Mouse (Mus musculus): ENCODE data around the gene Styx.
"Not testable (repeated sequence)": the region's sequence is repeated elsewhere in the genome, so short reads cannot be mapped to it uniquely, and the experiment has no call there.

Styx gene

GRCm38 (mm10) chr14:45441291-45441690, 90.4 kb downstream of the Styx start:
- no peak for DNase-seq

GRCm38 (mm10) chr14:45442781-45443560, 92.1 kb downstream of the Styx start:
- DNase-seq, result no peak

- DNase-seq, result no peak
These were observed 94.0 kb downstream of the Styx start for GRCm38 (mm10) chr14:45444870-45445269.

GRCm38 (mm10) chr14:45445445-45445844, 94.6 kb downstream of the Styx start:
- no peak for DNase-seq

GRCm38 (mm10) chr14:45446777-45447176, 95.9 kb downstream of the Styx start:
- no peak for DNase-seq

- no peak for DNase-seq
These were observed 100.2 kb downstream of the Styx start for GRCm38 (mm10) chr14:45451090-45451489.

GRCm38 (mm10) chr14:45452148-45452547, 101.3 kb downstream of the Styx start:
- no peak for DNase-seq

- no peak for DNase-seq
These were observed 102.1 kb downstream of the Styx start for GRCm38 (mm10) chr14:45452861-45453512.

- no peak for DNase-seq
These were observed 102.8 kb downstream of the Styx start for GRCm38 (mm10) chr14:45453538-45454233.

GRCm38 (mm10) chr14:45455651-45456501, 105.0 kb downstream of the Styx start:
- no peak for DNase-seq

- DNase-seq, result no peak
These were observed 105.6 kb downstream of the Styx start for GRCm38 (mm10) chr14:45456502-45456846.

- no peak for DNase-seq
These were observed 106.1 kb downstream of the Styx start for GRCm38 (mm10) chr14:45457003-45457402.

- no peak for DNase-seq
These were observed 109.0 kb downstream of the Styx start for GRCm38 (mm10) chr14:45459877-45460276.

GRCm38 (mm10) chr14:45460491-45460890, 109.6 kb downstream of the Styx start:
- DNase-seq, result no peak

- DNase-seq, result no peak
These were observed 111.1 kb downstream of the Styx start for GRCm38 (mm10) chr14:45461945-45462344.

- no peak for DNase-seq
These were observed 111.5 kb downstream of the Styx start for GRCm38 (mm10) chr14:45462374-45462773.

GRCm38 (mm10) chr14:45462875-45463475, 112.1 kb downstream of the Styx start:
- no peak for DNase-seq

GRCm38 (mm10) chr14:45463599-45463998, 112.7 kb downstream of the Styx start:
- DNase-seq, result no peak

- DNase-seq, result no peak
These were observed 113.4 kb downstream of the Styx start for GRCm38 (mm10) chr14:45464036-45465035.

- DNase-seq, result not testable (repeated sequence)
These were observed 115.5 kb downstream of the Styx start for GRCm38 (mm10) chr14:45466371-45466770.

- DNase-seq, result no peak
These were observed 118.6 kb downstream of the Styx start for GRCm38 (mm10) chr14:45469446-45469845.
